Mouse (Mus musculus): ENCODE measurements at regions not wholly inside any gene's neighbourhood (a gene's known extent, or its start where the extent isn't known, plus 50 kb on each side); places are given as distances from the start of the nearest gene placed in this dataset.

- DNase-seq = no peak
Observed at GRCm38 (mm10) chr4:106048053-106048452, 258.4 kb downstream of the Gm12728 start.

DNA sequence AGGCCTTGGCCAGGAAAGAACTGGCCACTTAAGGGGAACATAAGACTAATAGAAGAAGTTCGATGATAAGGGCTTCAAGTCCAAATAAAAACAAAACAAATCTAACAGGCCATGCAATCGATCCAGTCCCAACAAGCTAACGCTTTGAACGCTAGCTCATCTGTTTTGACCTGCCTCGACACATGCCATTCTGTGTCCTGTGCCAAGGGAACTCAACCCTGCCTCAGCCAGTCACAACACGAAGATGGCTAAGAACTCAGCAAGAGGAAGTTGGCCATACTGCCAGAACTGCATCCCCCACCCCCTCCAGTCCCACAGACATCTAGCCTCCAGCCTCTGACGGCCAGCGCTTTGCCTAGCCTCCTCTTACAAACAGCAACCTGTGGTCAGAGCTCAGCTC, 259.1 kb downstream of the Gm12728 start:
- no peak for DNase-seq

GRCm38 (mm10) chr4:106049880-106050279, 260.2 kb downstream of the Gm12728 start:
- no peak for DNase-seq

DNA sequence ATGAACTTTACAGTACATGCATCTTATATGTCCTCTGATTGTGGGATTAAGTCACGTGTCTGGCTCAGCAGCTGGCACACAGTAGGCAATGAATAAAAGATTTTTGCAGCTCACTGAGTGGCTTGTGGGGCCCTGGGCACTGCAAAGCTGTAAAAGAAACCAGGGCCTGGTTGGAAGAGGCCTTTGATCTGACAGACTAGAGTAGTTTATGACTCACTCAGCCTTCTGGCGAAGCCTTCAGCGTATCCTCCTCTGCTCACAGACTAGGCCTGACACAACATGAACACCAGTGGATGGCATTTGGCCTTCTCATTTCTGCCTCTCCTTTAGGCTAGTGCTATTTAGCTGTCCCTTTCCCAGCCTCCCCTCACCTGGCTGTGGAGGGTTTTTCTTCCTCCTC, 260.6 kb downstream of the Gm12728 start:
- peak; percentile 63 for DNase-seq

GRCm38 (mm10) chr4:106053496-106053895, 262.5 kb upstream of the Usp24 start:
- DNase-seq = no peak

GRCm38 (mm10) chr4:106054324-106054723, 261.7 kb upstream of the Usp24 start:
- no peak for DNase-seq

GRCm38 (mm10) chr4:106062651-106063050, 253.4 kb upstream of the Usp24 start:
- DNase-seq = no peak

GRCm38 (mm10) chr4:106063851-106064382, 252.1 kb upstream of the Usp24 start:
- no peak for DNase-seq

- peak; percentile 11 for DNase-seq
Observed at GRCm38 (mm10) chr4:106067023-106067422, 249.0 kb upstream of the Usp24 start.

GRCm38 (mm10) chr4:106083546-106083945, 232.5 kb upstream of the Usp24 start:
- no peak for DNase-seq

- DNase-seq = no peak
Observed at GRCm38 (mm10) chr4:106091927-106092675, 223.9 kb upstream of the Usp24 start.

- DNase-seq = no peak
Observed at GRCm38 (mm10) chr4:106092676-106093070, 223.3 kb upstream of the Usp24 start.

DNA sequence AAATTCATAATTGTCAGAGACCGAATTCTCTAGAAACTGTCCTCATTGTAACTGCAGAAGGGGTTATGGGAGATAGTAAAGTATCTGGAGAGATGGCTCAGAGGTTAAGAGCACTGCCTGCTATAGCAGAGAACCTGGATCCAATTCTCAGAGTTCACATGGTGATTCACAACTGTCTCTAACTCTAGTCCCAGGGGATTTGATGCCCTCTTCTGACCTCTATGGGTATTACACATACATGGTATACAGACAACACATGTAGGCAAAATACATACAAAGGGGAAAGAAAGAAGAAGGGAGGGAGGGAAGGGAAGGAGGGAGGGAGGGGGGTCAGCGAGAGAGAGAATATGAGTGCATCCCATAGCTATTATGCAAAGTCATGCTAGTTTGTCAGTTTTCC, 222.8 kb upstream of the Usp24 start:
- DNase-seq = peak; percentile 29

GRCm38 (mm10) chr4:106094882-106095556, 221.0 kb upstream of the Usp24 start:
- peak; percentile 36 for DNase-seq

GRCm38 (mm10) chr4:106096130-106096529, 219.9 kb upstream of the Usp24 start:
- no peak for DNase-seq

DNA sequence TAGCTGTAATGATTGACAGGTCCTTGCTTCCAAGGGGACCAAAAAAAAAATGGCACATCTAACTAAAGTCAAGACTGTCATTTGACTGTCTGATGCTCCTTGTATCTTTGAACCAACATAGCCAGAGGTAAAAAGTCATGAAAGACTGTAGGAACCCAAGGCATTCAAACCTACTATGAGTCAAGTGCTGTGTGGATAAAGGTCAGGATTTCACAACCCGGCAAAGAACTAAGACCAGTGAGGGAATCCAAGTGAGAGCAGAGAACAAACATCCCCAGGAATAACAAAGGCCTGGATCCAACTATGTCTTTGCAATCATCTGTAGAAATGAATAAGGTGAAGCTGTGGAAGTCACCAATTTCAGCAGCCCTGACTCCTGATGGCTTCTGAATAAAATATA, 218.2 kb upstream of the Usp24 start:
- DNase-seq = no peak

- peak; percentile 36 for DNase-seq
Observed at GRCm38 (mm10) chr4:106100211-106101025, 215.6 kb upstream of the Usp24 start.

DNA sequence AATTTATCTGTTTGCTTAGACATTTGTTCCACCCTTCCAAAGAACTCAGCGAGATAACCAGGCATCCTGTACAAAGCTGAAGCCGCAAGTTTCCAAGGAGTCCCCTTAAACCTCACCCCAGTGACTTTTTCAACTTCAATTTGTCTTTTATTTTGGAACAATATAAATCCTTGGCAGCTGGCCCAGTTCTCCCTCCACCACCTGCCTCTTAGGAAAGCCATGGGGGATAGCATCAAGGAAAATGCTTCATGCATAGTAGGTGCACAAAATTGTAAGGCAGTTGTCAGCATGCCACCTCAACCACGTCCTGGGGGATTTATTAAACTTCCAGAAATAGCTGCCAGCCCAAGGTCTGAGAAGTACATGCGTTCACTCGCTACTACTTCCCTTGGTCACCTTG, 214.1 kb upstream of the Usp24 start:
- DNase-seq = no peak

DNA sequence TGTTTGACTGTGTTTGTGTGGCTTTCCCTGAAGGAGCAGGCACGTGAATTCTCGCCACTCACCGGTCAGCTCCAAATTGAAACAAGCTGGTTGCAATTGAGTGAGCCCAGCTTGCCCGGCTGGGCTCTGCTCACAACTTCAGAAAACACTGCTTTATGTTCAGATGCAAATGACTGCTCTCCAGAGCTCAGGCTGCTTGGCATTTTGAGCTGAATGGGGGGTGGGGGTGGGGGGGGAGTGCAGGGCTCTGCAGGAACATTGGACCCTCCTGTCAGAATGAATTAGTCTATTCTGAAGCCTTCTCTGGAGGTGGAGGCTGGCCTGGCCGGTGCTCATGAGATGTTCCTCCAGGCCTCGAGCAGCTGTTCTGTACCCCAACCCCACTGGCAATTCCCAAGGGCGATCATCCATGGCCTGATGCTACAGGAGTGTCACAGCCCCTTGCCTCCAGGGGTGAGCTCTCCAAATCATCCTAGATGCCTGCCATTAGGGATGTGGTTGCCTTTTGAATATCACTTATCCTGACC, 213.5 kb upstream of the Usp24 start:
- DNase-seq = no peak

DNA sequence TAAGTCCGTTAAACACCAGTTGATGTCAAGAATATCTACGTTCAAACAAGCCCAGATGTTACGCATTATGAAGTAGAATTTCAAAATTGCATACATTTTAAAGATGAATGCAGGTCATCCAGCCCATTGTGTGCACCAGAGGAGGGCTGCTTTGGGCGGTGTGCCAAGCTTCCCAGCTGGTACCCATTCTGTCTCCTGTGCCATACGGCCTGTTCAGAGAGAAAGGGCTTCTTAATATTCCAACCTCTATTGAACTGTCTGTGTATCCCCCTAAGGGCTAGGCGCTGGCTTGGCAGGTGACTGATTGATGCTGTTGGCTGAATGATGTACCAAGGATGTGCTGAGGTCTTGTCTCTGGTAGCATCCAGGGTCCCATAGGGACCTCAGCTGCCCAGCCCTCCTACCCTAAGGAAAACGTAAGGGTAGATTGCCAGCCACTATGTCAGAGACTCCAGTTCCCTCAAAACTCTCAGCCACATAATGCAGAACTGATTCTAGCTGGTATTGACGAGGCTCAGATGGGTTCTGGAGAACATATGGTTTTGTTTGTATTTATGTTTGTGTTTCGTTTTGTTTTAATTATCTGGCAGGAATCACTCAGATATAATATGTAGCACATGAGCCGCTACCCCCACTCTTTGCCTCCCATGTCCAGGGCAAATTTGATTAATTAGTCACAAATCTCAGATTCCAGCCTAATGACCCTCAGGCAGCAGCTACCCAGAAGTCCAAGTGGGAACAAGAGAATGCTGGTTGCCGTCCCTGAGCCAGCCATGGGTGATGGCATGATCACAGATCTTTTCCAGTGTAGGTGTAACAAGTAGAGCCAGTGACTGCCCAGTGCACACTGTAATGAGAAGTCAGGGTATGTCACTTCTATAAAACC, 212.0 kb upstream of the Usp24 start:
- no peak for DNase-seq

DNA sequence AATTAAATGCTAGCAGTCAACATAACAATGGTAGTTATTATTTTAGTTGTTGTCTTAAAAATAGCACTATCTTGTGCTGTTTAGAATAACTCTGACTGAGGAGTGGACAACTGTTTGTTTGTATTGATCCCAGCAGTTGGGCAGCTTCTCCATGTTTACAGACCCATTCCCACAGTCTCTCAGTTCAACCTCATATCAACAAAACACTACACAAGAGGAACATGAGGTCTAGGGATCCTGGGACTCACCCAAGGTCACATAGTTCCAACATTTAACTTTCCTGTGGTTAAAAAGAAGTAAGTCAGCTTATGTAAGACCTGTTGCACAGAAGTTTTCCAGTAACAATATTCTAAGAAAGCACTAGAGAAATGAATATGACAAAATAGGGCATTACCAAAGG, 203.0 kb upstream of the Usp24 start:
- no peak for DNase-seq

- no peak for DNase-seq
Observed at GRCm38 (mm10) chr4:106113747-106114146, 202.3 kb upstream of the Usp24 start.

Data from adrenal gland, postnatal 14 days (tissue).